Mouse (Mus musculus): ENCODE measurements around the gene Pla2g15.

DNA sequence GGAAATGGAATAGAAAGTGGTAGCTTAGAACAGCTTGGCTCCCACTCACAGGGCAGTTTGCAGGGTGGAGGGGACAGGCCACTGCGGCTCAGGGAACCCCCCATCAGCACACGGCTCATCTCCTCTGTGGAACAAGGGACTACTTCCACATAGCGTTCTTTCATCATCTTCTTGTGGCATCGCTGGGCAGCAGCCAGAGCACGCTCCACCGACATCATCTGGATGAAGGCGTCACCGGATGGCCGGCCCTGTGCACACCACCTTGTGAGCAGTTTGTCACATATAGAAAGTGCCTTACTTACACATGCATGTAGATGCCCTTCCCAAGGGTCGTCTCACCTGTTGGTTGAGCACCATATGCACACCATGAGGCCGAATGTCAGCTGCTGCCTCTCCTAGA, 17.8 kb upstream of the Pla2g15 start:
- TF ChIP-seq CTCF (IDR thresholded peaks at IDR 0.05) (no peak), POLR2A (IDR thresholded peaks at IDR 0.05; ENCODE audit: insufficient read depth, low read depth, low read length) (no peak), EP300 (IDR thresholded peaks at IDR 0.05; ENCODE audit: insufficient read depth, low read depth, low read length) (no peak)
